In the genomic region with DNA sequence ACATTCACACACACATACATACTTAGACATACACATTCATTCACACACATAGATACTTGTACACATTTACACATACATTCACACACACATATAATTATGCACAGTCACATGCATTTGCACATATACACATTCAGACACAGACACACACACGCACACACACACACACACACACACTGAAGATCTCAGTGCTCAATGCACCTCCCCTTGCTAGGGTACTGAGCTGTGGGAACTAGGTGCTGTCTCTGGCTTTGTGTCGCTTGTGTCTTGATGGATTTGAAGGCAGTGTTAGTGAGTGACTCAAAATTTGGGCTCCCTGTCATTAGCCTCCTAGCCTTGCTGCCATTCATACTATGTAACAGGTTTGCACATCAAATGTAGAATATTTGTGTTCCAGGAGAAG, we compare ENCODE assay signal across 32 mouse cellular contexts.
"Had no signal": no experiment of that assay in that cellular context is flagged by ENCODE, and none has a peak within 500 bp of the region (broad histone marks: within the 10 kb centered on the region; RNA-seq: fewer than 3 reads in every experiment).

No protein-coding gene starts in this region.

- H3K27me3 ChIP-seq: limb, embryonic 12.5 days; limb, embryonic 13.5 days; limb, embryonic 15.5 days; liver, embryonic 12.5 days; liver, embryonic 13.5 days; liver, embryonic 15.5 days; lung, embryonic 15.5 days; megakaryocyte, embryonic 14.5 days; midbrain, embryonic 12.5 days; midbrain, embryonic 13.5 days; midbrain, embryonic 15.5 days; neural tube, embryonic 12.5 days; neural tube, embryonic 13.5 days had no signal

- H3K9ac ChIP-seq: limb, embryonic 12.5 days; limb, embryonic 13.5 days; limb, embryonic 15.5 days; liver, embryonic 12.5 days; liver, embryonic 13.5 days; liver, embryonic 14.5 days; liver, embryonic 15.5 days; liver, postnatal 0 days; lung, embryonic 14.5 days; lung, embryonic 15.5 days; midbrain, embryonic 12.5 days; midbrain, embryonic 13.5 days; midbrain, embryonic 15.5 days; neural tube, embryonic 12.5 days; neural tube, embryonic 13.5 days had no signal

- H3K27ac ChIP-seq: limb, embryonic 10.5 days; limb, embryonic 12.5 days; limb, embryonic 13.5 days; limb, embryonic 15.5 days; liver, embryonic 12.5 days; liver, embryonic 13.5 days; liver, embryonic 14.5 days; liver, embryonic 15.5 days; lung, embryonic 15.5 days; macrophage; midbrain, embryonic 10.5 days; midbrain, embryonic 12.5 days; midbrain, embryonic 13.5 days; midbrain, embryonic 15.5 days; neural tube, embryonic 12.5 days; neural tube, embryonic 13.5 days had no signal

- H3K4me2 ChIP-seq: limb, embryonic 12.5 days; limb, embryonic 13.5 days; limb, embryonic 15.5 days; liver, embryonic 11.5 days; liver, embryonic 12.5 days; liver, embryonic 13.5 days; liver, embryonic 15.5 days; lung, embryonic 14.5 days; lung, embryonic 15.5 days; midbrain, embryonic 11.5 days; midbrain, embryonic 12.5 days; midbrain, embryonic 13.5 days; midbrain, embryonic 15.5 days; neural tube, embryonic 12.5 days; neural tube, embryonic 13.5 days had no signal

- H3K4me3 ChIP-seq: limb, embryonic 10.5 days; limb, embryonic 12.5 days; limb, embryonic 13.5 days; limb, embryonic 15.5 days; liver, embryonic 12.5 days; liver, embryonic 13.5 days; liver, embryonic 15.5 days; lung, embryonic 15.5 days; megakaryocyte, embryonic 14.5 days; midbrain, embryonic 10.5 days; midbrain, embryonic 12.5 days; midbrain, embryonic 13.5 days; midbrain, embryonic 15.5 days; neural tube, embryonic 12.5 days; neural tube, embryonic 13.5 days had no signal

- ATAC-seq: liver, embryonic 12.5 days; liver, postnatal 0 days; lung, postnatal 0 days; midbrain, embryonic 13.5 days; midbrain, embryonic 15.5 days; midbrain, embryonic 16.5 days had no signal

- H3K4me1 ChIP-seq: limb, embryonic 10.5 days; limb, embryonic 12.5 days; limb, embryonic 13.5 days; limb, embryonic 15.5 days; liver, embryonic 12.5 days; liver, embryonic 13.5 days; liver, embryonic 15.5 days; lung, embryonic 15.5 days; midbrain, embryonic 10.5 days; midbrain, embryonic 12.5 days; midbrain, embryonic 13.5 days; midbrain, embryonic 15.5 days; neural tube, embryonic 12.5 days; neural tube, embryonic 13.5 days had no signal

- H3K9me3 ChIP-seq: limb, embryonic 10.5 days; limb, embryonic 12.5 days; limb, embryonic 13.5 days; limb, embryonic 15.5 days; liver, embryonic 12.5 days; liver, embryonic 13.5 days; liver, embryonic 15.5 days; lung, embryonic 15.5 days; midbrain, embryonic 12.5 days; midbrain, embryonic 13.5 days; midbrain, embryonic 15.5 days; neural tube, embryonic 12.5 days; neural tube, embryonic 13.5 days had no signal

- DNase-seq: left cerebral cortex, postnatal 4 days; liver; liver, embryonic 13.5 days; liver, postnatal 0 days; lung, adult 18-20 months; lung, adult 2 months; lung, embryonic 14.5 days; lung, postnatal 10 days; lung, postnatal 14 days; lung, postnatal 36 days; lung, postnatal 4 days; midbrain, embryonic 14.5 days had no signal
